Mouse (Mus musculus): ENCODE measurements around the gene BC035947. TPM values are rescaled to one million over a fixed set of nuclear protein-coding genes. Genes with fewer than 3 reads are reported as not detected.
"Not testable (repeated sequence)": the region's sequence is repeated elsewhere in the genome, so short reads cannot be mapped to it uniquely, and the experiment has no call there.

The BC035947 gene
- polyA plus RNA-seq, 1 experiment from 2014 or later, result 0.15 TPM

DNA sequence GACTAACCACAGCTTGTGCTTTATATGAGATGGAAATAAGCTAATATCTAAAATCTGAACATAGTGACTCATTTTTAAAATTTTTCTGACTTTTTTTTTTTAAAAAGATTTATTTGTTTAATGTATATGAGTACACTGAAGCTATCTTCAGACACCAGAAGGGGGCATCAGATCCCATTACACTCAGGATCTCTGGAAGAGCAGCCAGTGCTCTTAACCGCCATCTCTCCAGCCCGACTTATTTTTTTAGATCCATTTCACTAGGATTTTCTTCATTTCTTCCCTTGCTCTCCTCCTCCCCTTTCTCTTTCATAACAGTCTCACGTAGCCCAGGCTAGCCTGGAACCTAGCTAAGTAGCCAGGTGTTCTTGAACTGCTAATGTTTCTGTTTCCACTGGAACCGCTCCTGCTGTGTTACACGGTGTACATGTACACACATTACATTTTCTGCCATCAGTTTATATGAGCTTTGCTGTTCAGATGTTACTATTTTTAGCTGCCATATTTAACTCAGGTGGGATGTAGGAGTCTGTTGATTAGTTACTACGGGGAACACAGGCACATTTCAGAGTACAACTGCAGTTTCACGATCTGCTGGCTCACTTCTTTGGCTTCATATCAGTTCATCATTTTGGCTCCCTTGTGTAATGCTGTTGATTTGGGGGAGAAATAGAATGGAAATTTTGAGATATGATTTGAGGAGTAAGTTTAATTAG, 18.7 kb upstream of the BC035947 start:
- no peak overlapping the region for H3K4me3 ChIP-seq
- H3K9me3 ChIP-seq, result no peaks in the 10 kb centered on the region
- DNase-seq (ENCODE audit: low spot score), result no peak
- 80% methylated on average over 7 of the region's 7 CpGs for WGBS
- H3K27me3 ChIP-seq (ENCODE audit: insufficient read depth, poor library complexity, severe bottlenecking), result no peaks in the 10 kb centered on the region; the same call in 1 of the 2 replicates
- H3K36me3 ChIP-seq, result no peaks in the 10 kb centered on the region
- H3K27ac ChIP-seq, result no peak overlapping the region
- no peaks in the 10 kb centered on the region for H3K4me1 ChIP-seq

DNA sequence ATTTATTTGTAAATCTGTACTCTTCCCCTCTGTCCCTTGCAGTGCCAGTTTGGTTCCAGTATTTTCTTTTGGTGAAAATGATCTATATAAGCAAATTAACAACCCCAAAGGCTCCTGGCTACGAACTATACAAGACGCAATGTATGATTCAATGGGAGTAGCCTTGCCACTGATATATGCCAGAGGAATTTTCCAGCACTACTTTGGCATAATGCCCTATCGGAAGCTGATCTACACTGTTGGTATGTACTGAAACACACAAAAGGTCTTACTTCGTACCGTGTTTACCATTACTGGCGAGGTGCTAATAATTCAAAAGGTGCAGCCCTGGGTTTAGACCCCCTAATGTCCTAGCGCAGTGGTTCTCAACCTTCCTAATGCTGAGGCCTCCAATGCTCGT, 17.1 kb upstream of the BC035947 start:
- Histone ChIP-seq H3K4me1 (no peaks in the 10 kb centered on the region), H3K36me3 (no peaks in the 10 kb centered on the region), H3K4me3 (no peak overlapping the region), H3K27me3 (ENCODE audit: insufficient read depth, poor library complexity, severe bottlenecking) (no peaks in the 10 kb centered on the region; the same call in 1 of the 2 replicates), H3K9me3 (no peaks in the 10 kb centered on the region), H3K27ac (no peak overlapping the region)
- WGBS, result 87% methylated on average over 8 of the region's 8 CpGs
- no peak for DNase-seq (ENCODE audit: low spot score)

GRCm38 (mm10) chr1:78528356-78528755, 16.4 kb upstream of the BC035947 start:
- Histone ChIP-seq H3K9me3 (no peaks in the 10 kb centered on the region), H3K4me1 (no peaks in the 10 kb centered on the region), H3K4me3 (no peak overlapping the region), H3K27ac (no peak overlapping the region), H3K27me3 (ENCODE audit: insufficient read depth, poor library complexity, severe bottlenecking) (no peaks in the 10 kb centered on the region; the same call in 1 of the 2 replicates), H3K36me3 (no peaks in the 10 kb centered on the region)
- 88% methylated on average over 3 of the region's 3 CpGs for WGBS
- peak; percentile 52 for DNase-seq (ENCODE audit: low spot score)

DNA sequence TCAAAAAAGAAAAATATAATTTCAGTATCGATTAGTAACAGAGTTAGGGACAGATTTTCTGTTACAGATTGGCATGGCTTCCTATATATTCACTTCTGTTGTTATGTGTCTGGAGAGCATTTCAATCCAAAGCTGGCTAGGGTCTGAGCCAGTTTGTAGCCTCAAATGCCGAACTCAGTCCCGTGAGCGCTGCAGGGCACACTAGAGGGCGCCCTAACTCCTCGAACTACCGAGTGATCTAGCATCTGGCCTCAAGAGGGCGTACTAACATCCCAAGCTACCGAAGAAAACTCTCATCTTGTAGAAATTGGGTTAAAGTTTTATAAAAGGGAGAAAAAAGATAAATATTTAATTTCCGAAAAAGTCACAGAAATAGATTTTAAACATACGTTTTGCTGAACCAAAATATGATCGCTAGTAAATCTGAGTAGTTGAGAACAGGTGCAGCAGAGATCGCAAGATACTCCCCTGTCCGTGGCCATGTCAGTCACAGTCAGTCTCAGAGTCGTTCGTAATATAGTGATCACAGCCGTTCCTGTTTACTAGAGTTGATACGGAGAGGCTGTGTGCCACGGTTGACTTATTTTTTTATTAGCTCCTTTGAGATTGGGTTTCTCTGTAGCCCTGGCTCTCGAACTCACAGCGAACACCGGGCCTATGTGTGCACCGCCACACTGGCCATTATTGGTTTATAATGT, 13.4 kb upstream of the BC035947 start:
- 49% methylated on average over 23 of the region's 23 CpGs for WGBS
- no peak overlapping the region for H3K4me3 ChIP-seq
- H3K9me3 ChIP-seq, result no peaks in the 10 kb centered on the region
- H3K27me3 ChIP-seq (ENCODE audit: insufficient read depth, poor library complexity, severe bottlenecking), result no peaks in the 10 kb centered on the region; the same call in 1 of the 2 replicates
- no peak overlapping the region for H3K27ac ChIP-seq
- H3K36me3 ChIP-seq, result no peaks in the 10 kb centered on the region
- DNase-seq (ENCODE audit: low spot score), result peak; percentile 77
- H3K4me1 ChIP-seq, result no peaks in the 10 kb centered on the region

- Histone ChIP-seq H3K27ac (no peak overlapping the region), H3K4me3 (no peak overlapping the region), H3K4me1 (no peaks in the 10 kb centered on the region), H3K27me3 (ENCODE audit: insufficient read depth, poor library complexity, severe bottlenecking) (no peaks in the 10 kb centered on the region), H3K36me3 (no peaks in the 10 kb centered on the region), H3K9me3 (no peaks in the 10 kb centered on the region)
- 82% methylated on average over 7 of the region's 7 CpGs for WGBS
- DNase-seq (ENCODE audit: low spot score), result peak; percentile 20
These were observed 6.9 kb upstream of the BC035947 start for GRCm38 (mm10) chr1:78518907-78519306.

DNA sequence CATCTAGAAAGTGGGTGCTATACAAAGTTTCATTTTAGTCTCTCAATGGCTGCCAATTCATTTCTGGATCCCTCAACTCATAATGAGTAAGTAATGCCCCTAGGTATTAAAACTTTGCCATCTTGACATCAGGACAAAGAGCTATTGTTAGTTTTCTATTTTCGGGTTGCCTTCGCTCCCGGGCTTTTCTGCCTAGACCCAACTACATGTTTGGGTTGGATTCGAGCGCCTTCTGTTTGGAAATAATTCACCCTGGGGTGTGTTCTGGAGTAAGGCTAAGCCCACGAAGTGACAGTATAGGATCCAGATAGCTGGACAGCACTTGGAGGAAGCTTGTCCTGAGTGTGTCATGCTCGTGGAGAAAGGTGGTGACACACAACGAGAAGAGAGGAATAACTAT, 798 bp upstream of the BC035947 start:
- no peaks in the 10 kb centered on the region for H3K36me3 ChIP-seq
- no peak for DNase-seq (ENCODE audit: low spot score)
- peaks cover 6% of the 10 kb centered on the region for H3K4me1 ChIP-seq
- H3K4me3 ChIP-seq, result no peak overlapping the region
- H3K27me3 ChIP-seq (ENCODE audit: insufficient read depth, poor library complexity, severe bottlenecking), result peaks cover 31% of the 10 kb centered on the region
- no peaks in the 10 kb centered on the region for H3K9me3 ChIP-seq
- WGBS, result 77% methylated on average over 8 of the region's 8 CpGs
- no peak overlapping the region for H3K27ac ChIP-seq

- 56% methylated on average over 5 of the region's 5 CpGs for WGBS
- Histone ChIP-seq H3K27ac (peak within 1 kb of the TSS; percentile 62; the same call in 1 of the 2 replicates), H3K36me3 (no peaks in the 10 kb centered on the region), H3K27me3 (ENCODE audit: insufficient read depth, poor library complexity, severe bottlenecking) (peaks cover 31% of the 10 kb centered on the region), H3K4me3 (peak within 1 kb of the TSS; percentile 58), H3K4me1 (peaks cover 6% of the 10 kb centered on the region), H3K9me3 (no peaks in the 10 kb centered on the region)
- DNase-seq (ENCODE audit: low spot score), result no peak
These were observed 1.1 kb downstream of the BC035947 start, which contains the start of gene Mogat1 for GRCm38 (mm10) chr1:78510862-78511261. Mogat1 (plus strand) TSS chr1:78510991.

DNA sequence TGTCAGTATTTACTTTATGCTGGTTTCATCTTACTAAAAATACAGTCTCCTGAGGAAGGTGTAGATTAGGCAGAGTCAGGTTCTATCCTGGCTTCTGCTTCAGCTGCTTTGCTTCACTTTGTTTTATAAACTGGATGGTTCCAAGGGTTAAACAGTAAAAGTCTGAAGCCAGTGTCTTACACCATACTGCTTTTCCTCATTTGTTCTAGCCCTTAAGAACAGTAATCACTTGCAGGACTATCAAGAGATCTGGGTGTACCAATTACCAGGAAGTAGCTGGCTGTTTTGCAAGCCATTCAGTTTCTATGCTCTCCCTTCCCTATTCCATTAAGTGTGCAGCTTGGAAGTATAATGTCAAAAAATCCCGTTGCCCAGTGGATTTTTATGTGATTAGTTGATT, 4.8 kb downstream of the BC035947 start:
- H3K9me3 ChIP-seq, result no peaks in the 10 kb centered on the region
- H3K27ac ChIP-seq, result no peak overlapping the region
- peaks cover 20% of the 10 kb centered on the region for H3K27me3 ChIP-seq (ENCODE audit: insufficient read depth, poor library complexity, severe bottlenecking)
- DNase-seq (ENCODE audit: low spot score), result no peak
- no peak overlapping the region for H3K4me3 ChIP-seq
- no peaks in the 10 kb centered on the region for H3K36me3 ChIP-seq
- H3K4me1 ChIP-seq, result peaks cover 6% of the 10 kb centered on the region
- 45% methylated on average over 1 of the region's 1 CpGs for WGBS

GRCm38 (mm10) chr1:78502527-78502926, 9.4 kb downstream of the BC035947 start:
- 82% methylated on average over 6 of the region's 6 CpGs for WGBS

DNA sequence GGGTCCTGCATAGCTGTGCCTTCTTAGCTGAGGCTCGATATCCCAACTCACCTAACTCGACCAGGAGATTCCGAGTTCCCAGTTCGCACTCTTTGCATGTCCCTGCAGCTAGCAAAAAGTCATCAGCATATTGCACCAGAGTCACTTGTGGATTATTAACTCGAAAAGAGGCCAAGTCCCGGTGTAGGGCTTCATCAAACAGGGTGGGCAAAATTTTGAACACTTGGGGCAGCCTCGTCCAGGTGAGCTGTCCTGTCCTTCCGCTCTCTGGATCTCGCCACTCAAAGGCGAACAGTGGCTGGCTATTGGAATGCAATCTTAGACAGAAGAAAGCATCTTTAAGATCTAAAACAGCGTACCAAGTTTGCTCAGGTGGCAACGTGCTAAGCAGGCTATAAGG, 10.1 kb downstream of the BC035947 start:
- not testable (repeated sequence) for H3K27me3 ChIP-seq (ENCODE audit: insufficient read depth, poor library complexity, severe bottlenecking); H3K4me1 ChIP-seq; H3K27ac ChIP-seq; H3K9me3 ChIP-seq; DNase-seq (ENCODE audit: low spot score); H3K36me3 ChIP-seq; H3K4me3 ChIP-seq
- WGBS, result 87% methylated on average over 12 of the region's 12 CpGs

More at GRCm38 (mm10) chr1:78502527-78502926, 9.4 kb downstream of the BC035947 start:
- no peaks in the 10 kb centered on the region for H3K9me3 ChIP-seq
- H3K36me3 ChIP-seq, result no peaks in the 10 kb centered on the region
- H3K27me3 ChIP-seq (ENCODE audit: insufficient read depth, poor library complexity, severe bottlenecking), result no peaks in the 10 kb centered on the region
- no peak overlapping the region for H3K27ac ChIP-seq
- H3K4me3 ChIP-seq, result no peak overlapping the region
- H3K4me1 ChIP-seq, result no peaks in the 10 kb centered on the region
- DNase-seq (ENCODE audit: low spot score), result no peak

GRCm38 (mm10) chr1:78501036-78501435, 10.9 kb downstream of the BC035947 start:
- WGBS, result 84% methylated on average over 16 of the region's 16 CpGs
- DNase-seq (ENCODE audit: low spot score), result no peak
- no peaks in the 10 kb centered on the region for H3K9me3 ChIP-seq
- H3K4me3 ChIP-seq, result no peak overlapping the region
- no peaks in the 10 kb centered on the region for H3K36me3 ChIP-seq
- H3K4me1 ChIP-seq, result no peaks in the 10 kb centered on the region
- H3K27me3 ChIP-seq (ENCODE audit: insufficient read depth, poor library complexity, severe bottlenecking), result no peaks in the 10 kb centered on the region
- no peak overlapping the region for H3K27ac ChIP-seq

DNA sequence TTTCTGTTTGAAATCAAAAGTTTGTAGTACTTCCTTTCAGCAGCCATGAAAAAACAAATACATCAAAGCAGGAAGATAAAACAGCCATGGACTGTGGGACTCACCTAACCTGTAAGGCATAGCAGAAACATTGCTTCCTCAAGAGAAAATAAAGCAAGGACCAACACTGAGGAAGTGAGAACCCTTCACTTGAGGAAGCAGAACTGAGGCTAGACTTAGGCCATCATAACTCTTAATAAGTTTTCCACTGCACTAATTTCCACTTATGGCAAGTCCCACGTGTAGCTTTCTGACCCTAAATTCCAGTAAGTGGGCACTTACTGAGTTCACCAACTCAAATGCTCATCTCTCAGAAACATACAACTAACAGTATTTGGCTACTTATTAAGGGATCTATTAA, 21.8 kb downstream of the BC035947 start:
- Histone ChIP-seq H3K4me1 (peaks cover 15% of the 10 kb centered on the region; the same call in 1 of the 2 replicates), H3K36me3 (no peaks in the 10 kb centered on the region), H3K27me3 (ENCODE audit: insufficient read depth, poor library complexity, severe bottlenecking) (no peaks in the 10 kb centered on the region), H3K9me3 (no peaks in the 10 kb centered on the region), H3K4me3 (no peak overlapping the region), H3K27ac (no peak overlapping the region)
- DNase-seq (ENCODE audit: low spot score), result no peak
- 84% methylated on average over 1 of the region's 1 CpGs for WGBS

DNA sequence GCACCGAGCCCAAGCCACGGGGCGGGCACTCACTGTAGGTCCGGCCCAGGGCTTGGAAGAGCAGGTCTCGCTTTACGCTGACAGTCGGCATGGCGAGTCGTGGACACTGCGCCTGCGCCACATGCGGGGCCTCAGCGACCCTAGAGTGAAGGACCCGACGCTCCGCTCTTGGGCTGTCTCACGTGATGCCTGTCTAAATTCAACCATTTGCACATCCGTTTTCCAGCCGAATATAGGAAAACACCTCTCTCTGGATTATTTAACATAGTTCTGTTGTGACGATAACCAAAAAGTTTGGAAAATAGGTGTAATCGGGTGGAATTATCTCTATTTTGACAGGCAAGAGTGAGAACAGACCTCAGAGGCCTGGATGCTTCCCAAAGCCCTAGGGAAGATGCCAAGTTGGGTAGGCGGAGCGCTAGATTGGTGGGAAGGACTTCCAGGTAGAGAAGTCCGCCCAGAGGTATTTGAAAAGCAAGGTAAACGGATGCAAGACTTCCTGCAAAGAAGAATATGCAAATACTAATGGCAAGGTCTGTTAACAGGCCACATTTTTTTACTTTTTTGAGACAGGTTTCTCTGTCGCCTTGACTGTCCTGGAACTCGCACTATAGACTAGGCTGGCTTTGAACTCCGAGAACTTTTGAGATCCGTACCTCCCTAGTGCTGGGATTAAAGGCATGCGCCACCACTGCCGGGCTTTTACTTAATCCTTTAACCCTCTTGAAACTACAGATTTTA, 23.0 kb downstream of the BC035947 start, which contains the start of gene Farsb:
Gene Farsb, minus strand, starts transcription at position 146 of the 741 bp plus-strand sequence.
- Histone ChIP-seq H3K27me3 (ENCODE audit: insufficient read depth, poor library complexity, severe bottlenecking) (no peaks in the 10 kb centered on the region), H3K9me3 (no peaks in the 10 kb centered on the region), H3K4me3 (peak within 1 kb of the TSS; percentile 98), H3K27ac (peak within 1 kb of the TSS; percentile 95), H3K4me1 (peaks cover 15% of the 10 kb centered on the region; the same call in 1 of the 2 replicates), H3K36me3 (no peaks in the 10 kb centered on the region)
- peak; percentile 95 for DNase-seq (ENCODE audit: low spot score)
- WGBS, result under 1% methylated on average over 31 of the region's 31 CpGs
